Mouse (Mus musculus) megakaryocyte, adult 5-6 weeks (primary cell): ENCODE measurements around the gene Eif3l. TPM values are rescaled to one million over a fixed set of nuclear protein-coding genes. Genes with fewer than 3 reads are reported as not detected.

Experiments used
- ATAC-seq: 2 replicates; pipeline ENCODE4 v1.8.0; 2016; ENCODE audit warnings: mild to moderate bottlenecking, inconsistent platforms; ENCODE audit not compliant: poor library complexity, severe bottlenecking
- total RNA-seq, 2 experiments: library from RNA; stranded (forward) in 1 of 2; stranded (reverse) in 1 of 2; fragments of 153-499, 151-499 nt in 1 of 2; fragments of 221-1000, 200-1000 nt in 1 of 2; gene quantifications; 2 replicates each; pipeline versions ENCODE4 v1.2.3 to v1.2.4; 2015 to 2017

The Eif3l gene
- total RNA-seq, 2 experiments from 2014 or later: 110 to 153 TPM

- ATAC-seq: no peak
Observed at GRCm38 (mm10) chr15:79122119-79122518, 47.1 kb downstream of the Eif3l start.

- ATAC-seq: no peak
Observed at GRCm38 (mm10) chr15:79122546-79122945, 47.6 kb downstream of the Eif3l start.

GRCm38 (mm10) chr15:79123751-79124150, 48.8 kb downstream of the Eif3l start:
- no peak for ATAC-seq

- ATAC-seq: no peak
Observed at GRCm38 (mm10) chr15:79124331-79124875, 49.4 kb downstream of the Eif3l start.

- ATAC-seq: no peak
Observed at GRCm38 (mm10) chr15:79126217-79126932, 51.4 kb downstream of the Eif3l start.

GRCm38 (mm10) chr15:79127101-79127500, 52.1 kb downstream of the Eif3l start:
- ATAC-seq: no peak

- ATAC-seq: no peak
Observed at GRCm38 (mm10) chr15:79128208-79128607, 53.2 kb downstream of the Eif3l start.

- no peak for ATAC-seq
Observed at GRCm38 (mm10) chr15:79129311-79129710, 54.3 kb downstream of the Eif3l start.

- ATAC-seq: no peak
Observed at GRCm38 (mm10) chr15:79130782-79131181, 55.8 kb downstream of the Eif3l start.

- ATAC-seq: no peak
Observed at GRCm38 (mm10) chr15:79131442-79131841, 56.5 kb downstream of the Eif3l start.

GRCm38 (mm10) chr15:79133191-79133661, 58.2 kb downstream of the Eif3l start:
- no peak for ATAC-seq

GRCm38 (mm10) chr15:79134496-79135270, 59.7 kb downstream of the Eif3l start:
- ATAC-seq: no peak

GRCm38 (mm10) chr15:79135332-79135731, 60.4 kb downstream of the Eif3l start:
- ATAC-seq: no peak

- no peak for ATAC-seq
Observed at GRCm38 (mm10) chr15:79135783-79136575, 61.0 kb downstream of the Eif3l start.

- no peak for ATAC-seq
Observed at GRCm38 (mm10) chr15:79139640-79140039, 64.7 kb downstream of the Eif3l start.

- peak; percentile 98 for ATAC-seq
Observed at GRCm38 (mm10) chr15:79140866-79141565, 66.0 kb downstream of the Eif3l start, which contains the start of the genes Polr2f and 1700088E04Rik. Gene Polr2f (plus strand): TSS chr15:79141009. Gene 1700088E04Rik (minus strand): TSS chr15:79141253.

GRCm38 (mm10) chr15:79141566-79141917, 66.6 kb downstream of the Eif3l start:
- peak; percentile 20; the same call in 1 of the 2 replicates for ATAC-seq

- no peak for ATAC-seq
Observed at GRCm38 (mm10) chr15:79143316-79143715, 68.3 kb downstream of the Eif3l start.
